Mouse (Mus musculus): ENCODE data around the gene Pappa2.

- TF ChIP-seq CTCF (IDR thresholded peaks at IDR 0.05; ENCODE audit: low read depth): no peak; the same call in 1 of the 2 replicates
- TF ChIP-seq EP300 (IDR thresholded peaks at IDR 0.05; ENCODE audit: low read depth): no peak
Observed at GRCm38 (mm10) chr1:158713301-158714095, 266.8 kb downstream of the Pappa2 start.

Measured in liver, embryonic 14.5 days (tissue).